Mouse (Mus musculus) adrenal gland, adult 10 weeks (tissue): ENCODE measurements around the gene Kdm5b. TPM values are rescaled to one million over a fixed set of nuclear protein-coding genes. Genes with fewer than 3 reads are reported as not detected.

Source experiments
- polyA plus RNA-seq: library from polyadenylated mRNA; stranded (reverse); fragments of 350-450 nt; fragmentation: Illumina TruSeq; extraction: RNeasy Lipid Tissue Mini Kit (QIAGEN cat#74804); gene quantifications from one replicate; pipeline ENCODE4 v1.2.3, GENCODE M21; 2014; ENCODE audit warnings: low read depth, low replicate concordance

Kdm5b gene
- polyA plus RNA-seq, result 21.9 TPM

DNA sequence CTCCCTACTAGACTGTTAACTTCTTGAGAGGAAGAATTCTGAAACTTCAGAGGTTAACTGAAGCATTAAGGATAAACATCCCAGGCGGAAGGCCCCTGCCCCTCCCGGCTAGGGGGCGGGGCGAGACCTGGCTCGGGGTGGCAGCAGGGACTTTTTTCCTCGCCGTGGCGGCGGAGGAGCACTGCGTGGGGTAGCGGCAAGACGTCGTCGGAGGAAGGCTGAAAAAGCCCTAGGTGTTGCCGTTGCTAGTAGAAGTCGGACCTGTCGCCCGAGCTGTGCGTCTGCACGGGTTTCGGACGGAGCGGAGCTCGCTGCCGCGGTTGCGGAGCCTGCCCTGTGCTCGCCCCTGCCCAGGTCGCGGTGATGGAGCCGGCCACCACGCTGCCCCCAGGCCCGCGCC, at the start of gene Kdm5b:
Gene Kdm5b, plus strand, starts transcription at position 196 of the 400 bp plus-strand sequence.

DNA sequence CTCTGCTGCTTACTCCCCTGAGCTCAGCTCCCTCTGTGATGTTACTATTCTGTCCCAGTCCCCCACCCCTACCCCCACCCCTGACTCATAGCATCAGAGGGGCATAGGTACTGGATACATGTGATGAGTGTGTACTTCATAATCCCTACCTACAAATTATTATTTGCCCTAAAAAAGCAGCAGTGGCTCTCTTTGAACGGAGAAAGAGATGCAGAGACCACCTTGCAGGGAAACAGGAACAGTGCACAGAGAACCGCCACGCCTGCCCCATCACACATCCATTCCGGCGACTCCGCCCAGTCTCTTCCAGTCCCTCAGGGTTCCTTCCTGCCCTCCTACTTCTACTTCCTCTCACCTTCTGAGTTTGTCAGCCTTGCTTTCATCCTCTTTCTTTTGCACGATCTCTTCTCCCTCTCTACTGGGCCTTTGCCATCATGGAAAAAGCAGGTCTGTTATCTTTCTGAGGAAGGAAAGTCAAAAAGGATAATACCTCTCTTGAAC, 10.3 kb upstream of the Kdm5b start, which contains the start of gene Mgat4e:
Gene Mgat4e, minus strand, starts transcription at position 51 of the 501 bp plus-strand sequence.

DNA sequence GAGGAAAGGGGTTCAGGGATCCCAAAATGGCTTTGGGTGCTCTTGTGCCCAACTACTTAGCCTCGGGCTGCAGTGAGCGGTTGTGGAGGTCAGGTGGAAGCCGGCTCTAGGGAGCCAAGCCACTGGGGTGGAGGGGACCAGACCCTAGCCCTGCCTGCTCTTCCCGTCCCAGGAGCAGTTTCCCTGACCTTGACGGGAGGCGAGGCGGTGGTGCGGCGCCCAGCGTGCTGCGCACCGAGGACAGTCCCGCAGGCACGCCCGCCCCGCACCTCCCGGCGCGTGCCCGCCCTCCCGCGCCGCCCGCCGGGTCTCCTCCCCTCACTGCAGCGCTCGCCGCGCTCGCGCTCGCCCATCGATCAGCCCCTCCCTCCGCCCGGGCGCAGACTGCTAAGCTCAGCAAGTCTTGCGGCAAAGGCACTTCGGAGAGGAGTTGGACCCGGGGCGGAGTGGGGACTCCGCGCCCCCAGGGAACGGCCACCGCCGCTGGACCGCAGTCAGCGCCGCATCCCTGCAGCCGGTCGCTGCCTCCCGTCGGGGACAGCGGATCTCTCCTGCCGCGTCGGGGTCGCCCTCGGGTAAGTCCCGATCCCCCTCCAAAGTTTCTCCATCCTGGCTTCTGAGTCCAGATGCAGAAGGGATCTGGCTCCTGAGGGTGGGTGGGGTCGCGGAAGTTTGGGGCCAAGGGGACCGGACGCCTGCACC, 86.4 kb downstream of the Kdm5b start, which contains the start of gene Syt2:
Gene Syt2, plus strand, starts transcription at position 417 of the 702 bp plus-strand sequence.

Other genes starting within 250 kb of the Kdm5b start
- gene Ppfia4, start 227.2 kb upstream of the Kdm5b start, polyA plus RNA-seq, result not detected
- 53.5 TPM for gene Tmem183a, start 198.2 kb upstream of the Kdm5b start, polyA plus RNA-seq
- not detected for gene 4933406M09Rik, start 174.2 kb upstream of the Kdm5b start, polyA plus RNA-seq
- 27.2 TPM for gene Cyb5r1, start 154.6 kb upstream of the Kdm5b start, polyA plus RNA-seq
- 92.5 TPM for gene Adipor1, start 144.8 kb upstream of the Kdm5b start, polyA plus RNA-seq
- gene Klhl12, start 104.6 kb upstream of the Kdm5b start, polyA plus RNA-seq, result 35.5 TPM
- 67.6 TPM for gene Rabif, start 65.5 kb upstream of the Kdm5b start, polyA plus RNA-seq
- not detected for gene Mgat4e, start 10.5 kb upstream of the Kdm5b start, polyA plus RNA-seq
- gene Syt2, start 86.5 kb downstream of the Kdm5b start, polyA plus RNA-seq, result not detected